Mouse (Mus musculus): Measurements from ENCODE around the gene Mvb12b. TPM values are rescaled to one million over a fixed set of nuclear protein-coding genes. Genes with fewer than 3 reads are reported as not detected.

The Mvb12b gene
- polyA plus RNA-seq, 1 experiment from 2014 or later: 19.5 TPM

- H3K4me3 ChIP-seq (ENCODE audit: inconsistent target): no peak overlapping the region
- H3K36me3 ChIP-seq (ENCODE audit: inconsistent target): peaks cover 9% of the 10 kb centered on the region; the same call in 1 of the 2 replicates
- H3K27ac ChIP-seq: no peak overlapping the region
- 98% methylated on average over 7 of the region's 7 CpGs for WGBS (ENCODE audit: missing documents)
- no peaks in the 10 kb centered on the region for H3K79me2 ChIP-seq (ENCODE audit: inconsistent target)
Measured at GRCm38 (mm10) chr2:33750611-33751010, 137.1 kb downstream of the Mvb12b start.

- peaks cover 9% of the 10 kb centered on the region; the same call in 1 of the 2 replicates for H3K36me3 ChIP-seq (ENCODE audit: inconsistent target)
- WGBS (ENCODE audit: missing documents): 30% methylated on average over 5 of the region's 5 CpGs
- H3K4me3 ChIP-seq (ENCODE audit: inconsistent target): no peak overlapping the region
- H3K79me2 ChIP-seq (ENCODE audit: inconsistent target): no peaks in the 10 kb centered on the region
- no peak overlapping the region for H3K27ac ChIP-seq
Measured at GRCm38 (mm10) chr2:33746471-33746870, 141.3 kb downstream of the Mvb12b start.

- Histone ChIP-seq H3K4me3 (ENCODE audit: inconsistent target) (no peak overlapping the region), H3K36me3 (ENCODE audit: inconsistent target) (peaks cover 9% of the 10 kb centered on the region; the same call in 1 of the 2 replicates), H3K79me2 (ENCODE audit: inconsistent target) (no peaks in the 10 kb centered on the region), H3K27ac (no peak overlapping the region)
- 93% methylated on average over 5 of the region's 5 CpGs for WGBS (ENCODE audit: missing documents)
Measured at GRCm38 (mm10) chr2:33745724-33746123, 142.0 kb downstream of the Mvb12b start.

GRCm38 (mm10) chr2:33737128-33737527 lies 150.6 kb downstream of the Mvb12b start:
- Histone ChIP-seq H3K27ac (no peak overlapping the region), H3K4me3 (ENCODE audit: inconsistent target) (no peak overlapping the region), H3K79me2 (ENCODE audit: inconsistent target) (no peaks in the 10 kb centered on the region), H3K36me3 (ENCODE audit: inconsistent target) (0 out of 2 replicates have a peak, but pooled peaks cover 9% of the 10 kb centered on the region)
- WGBS (ENCODE audit: missing documents): 79% methylated on average over 3 of the region's 3 CpGs

- whole genome bisulfite sequencing (ENCODE audit: missing documents): 21% methylated on average over 2 of the region's 2 CpGs
- H3K27ac ChIP-seq: no peak overlapping the region
- H3K4me3 ChIP-seq (ENCODE audit: inconsistent target): no peak overlapping the region
- no peaks in the 10 kb centered on the region for H3K79me2 ChIP-seq (ENCODE audit: inconsistent target)
- H3K36me3 ChIP-seq (ENCODE audit: inconsistent target): 0 out of 2 replicates have a peak, but pooled peaks cover 9% of the 10 kb centered on the region
Measured at GRCm38 (mm10) chr2:33736722-33737121, 151.0 kb downstream of the Mvb12b start.

GRCm38 (mm10) chr2:33734781-33735485 lies 152.8 kb downstream of the Mvb12b start:
- Histone ChIP-seq H3K27ac (no peak overlapping the region), H3K79me2 (ENCODE audit: inconsistent target) (no peaks in the 10 kb centered on the region), H3K4me3 (ENCODE audit: inconsistent target) (no peak overlapping the region), H3K36me3 (ENCODE audit: inconsistent target) (0 out of 2 replicates have a peak, but pooled peaks cover 9% of the 10 kb centered on the region)
- WGBS (ENCODE audit: missing documents): 62% methylated on average over 8 of the region's 10 CpGs

GRCm38 (mm10) chr2:33729701-33730100 lies 158.0 kb downstream of the Mvb12b start:
- no peaks in the 10 kb centered on the region for H3K79me2 ChIP-seq (ENCODE audit: inconsistent target)
- H3K4me3 ChIP-seq (ENCODE audit: inconsistent target): no peak overlapping the region
- 68% methylated on average over 5 of the region's 5 CpGs for WGBS (ENCODE audit: missing documents)
- H3K27ac ChIP-seq: no peak overlapping the region
- H3K36me3 ChIP-seq (ENCODE audit: inconsistent target): 0 out of 2 replicates have a peak, but pooled peaks cover 9% of the 10 kb centered on the region

- WGBS (ENCODE audit: missing documents): 18% methylated on average over 4 of the region's 6 CpGs
Measured at GRCm38 (mm10) chr2:33727199-33727598, 160.5 kb downstream of the Mvb12b start.

GRCm38 (mm10) chr2:33720380-33720898 lies 167.3 kb downstream of the Mvb12b start:
- H3K4me3 ChIP-seq (ENCODE audit: inconsistent target): no peak overlapping the region
- no peak overlapping the region for H3K27ac ChIP-seq
- no peaks in the 10 kb centered on the region for H3K36me3 ChIP-seq (ENCODE audit: inconsistent target)
- 88% methylated on average over 9 of the region's 9 CpGs for WGBS (ENCODE audit: missing documents)
- H3K79me2 ChIP-seq (ENCODE audit: inconsistent target): no peaks in the 10 kb centered on the region

More at GRCm38 (mm10) chr2:33727199-33727598, 160.5 kb downstream of the Mvb12b start:
- H3K36me3 ChIP-seq (ENCODE audit: inconsistent target): no peaks in the 10 kb centered on the region
- H3K4me3 ChIP-seq (ENCODE audit: inconsistent target): no peak overlapping the region
- no peak overlapping the region for H3K27ac ChIP-seq
- H3K79me2 ChIP-seq (ENCODE audit: inconsistent target): no peaks in the 10 kb centered on the region

- Histone ChIP-seq H3K4me3 (ENCODE audit: inconsistent target) (no peak overlapping the region), H3K79me2 (ENCODE audit: inconsistent target) (no peaks in the 10 kb centered on the region), H3K27ac (no peak overlapping the region), H3K36me3 (ENCODE audit: inconsistent target) (no peaks in the 10 kb centered on the region)
- 90% methylated on average over 10 of the region's 12 CpGs for WGBS (ENCODE audit: missing documents)
Measured at GRCm38 (mm10) chr2:33719339-33720066, 168.2 kb downstream of the Mvb12b start.

- H3K79me2 ChIP-seq (ENCODE audit: inconsistent target): no peaks in the 10 kb centered on the region
- WGBS (ENCODE audit: missing documents): 87% methylated on average over 6 of the region's 6 CpGs
- H3K27ac ChIP-seq: no peak overlapping the region
- no peaks in the 10 kb centered on the region for H3K36me3 ChIP-seq (ENCODE audit: inconsistent target)
- H3K4me3 ChIP-seq (ENCODE audit: inconsistent target): no peak overlapping the region
Measured at GRCm38 (mm10) chr2:33718561-33718960, 169.2 kb downstream of the Mvb12b start.

- Histone ChIP-seq H3K79me2 (ENCODE audit: inconsistent target) (no peaks in the 10 kb centered on the region), H3K36me3 (ENCODE audit: inconsistent target) (no peaks in the 10 kb centered on the region), H3K27ac (no peak overlapping the region), H3K4me3 (ENCODE audit: inconsistent target) (no peak overlapping the region)
- WGBS (ENCODE audit: missing documents): 60% methylated on average over 21 of the region's 21 CpGs
Measured at GRCm38 (mm10) chr2:33717821-33718351, 169.9 kb downstream of the Mvb12b start.

- no peak overlapping the region for H3K4me3 ChIP-seq (ENCODE audit: inconsistent target)
- no peaks in the 10 kb centered on the region for H3K79me2 ChIP-seq (ENCODE audit: inconsistent target)
- no peaks in the 10 kb centered on the region for H3K36me3 ChIP-seq (ENCODE audit: inconsistent target)
- no peak overlapping the region for H3K27ac ChIP-seq
- WGBS (ENCODE audit: missing documents): 78% methylated on average over 11 of the region's 11 CpGs
Measured at GRCm38 (mm10) chr2:33717378-33717777, 170.4 kb downstream of the Mvb12b start.

- WGBS (ENCODE audit: missing documents): 72% methylated on average over 14 of the region's 15 CpGs
- H3K36me3 ChIP-seq (ENCODE audit: inconsistent target): no peaks in the 10 kb centered on the region
- no peak overlapping the region for H3K27ac ChIP-seq
- H3K4me3 ChIP-seq (ENCODE audit: inconsistent target): no peak overlapping the region
- no peaks in the 10 kb centered on the region for H3K79me2 ChIP-seq (ENCODE audit: inconsistent target)
Measured at GRCm38 (mm10) chr2:33716878-33717277, 170.9 kb downstream of the Mvb12b start.

- Histone ChIP-seq H3K79me2 (ENCODE audit: inconsistent target) (no peaks in the 10 kb centered on the region), H3K27ac (no peak overlapping the region), H3K4me3 (ENCODE audit: inconsistent target) (no peak overlapping the region), H3K36me3 (ENCODE audit: inconsistent target) (no peaks in the 10 kb centered on the region)
- WGBS (ENCODE audit: missing documents): 80% methylated on average over 7 of the region's 8 CpGs
Measured at GRCm38 (mm10) chr2:33714932-33715331, 172.8 kb downstream of the Mvb12b start.
